Mouse (Mus musculus) kidney, adult 8-10 months (tissue): ENCODE results near the gene Asb15.

Experiments
- DNase-seq, 2 experiments: peaks; one replicate each; pipeline ENCODE4 v3.0.0; 2022

Asb15 gene

GRCm38 (mm10) chr6:24568963-24569362, 41.0 kb downstream of the Asb15 start:
- DNase-seq: no peak

DNA sequence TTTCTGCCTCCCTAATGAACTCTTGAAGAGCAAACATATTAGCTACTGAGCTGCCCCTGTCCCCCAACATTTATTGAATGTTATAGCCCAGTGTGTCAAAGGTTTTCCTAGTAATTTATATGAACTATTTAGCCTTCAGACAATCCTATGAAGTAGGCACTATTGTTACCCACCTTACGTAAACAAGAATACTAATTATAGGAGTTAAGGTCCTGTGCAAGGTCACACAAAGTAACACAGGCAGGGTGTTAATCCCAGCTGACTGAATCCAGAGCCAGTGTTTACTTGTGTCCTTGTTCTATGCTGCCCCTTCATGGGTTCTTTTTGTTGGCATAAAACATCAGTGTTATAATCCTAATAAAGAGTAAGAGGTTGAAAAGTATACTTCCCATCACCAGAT, 41.8 kb downstream of the Asb15 start:
- no peak for DNase-seq

DNA sequence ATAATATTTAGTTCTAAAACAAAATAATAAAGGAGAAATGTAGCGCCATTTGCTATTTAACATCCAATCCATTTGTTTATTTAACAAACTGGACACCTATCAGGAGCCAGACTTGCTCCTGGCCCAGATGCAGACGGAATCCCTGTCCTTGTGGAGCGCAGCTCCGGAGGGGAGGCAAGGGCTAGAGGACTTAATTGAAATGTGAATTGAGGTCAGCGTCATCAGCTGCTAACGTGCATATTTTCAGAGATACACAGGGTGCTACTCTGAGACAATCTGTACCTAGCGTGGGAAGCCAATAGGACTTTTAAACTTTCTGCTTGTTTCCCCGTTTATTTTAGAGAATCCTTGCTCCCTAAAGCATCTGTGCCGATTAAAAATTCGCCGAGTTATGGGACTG, 42.3 kb downstream of the Asb15 start:
- no peak for DNase-seq

- peak in 1 of 2 experiments; percentile 49 for DNase-seq
Observed at GRCm38 (mm10) chr6:24571126-24571525, 43.2 kb downstream of the Asb15 start.

GRCm38 (mm10) chr6:24572431-24572830, 44.5 kb downstream of the Asb15 start:
- DNase-seq: no peak

DNA sequence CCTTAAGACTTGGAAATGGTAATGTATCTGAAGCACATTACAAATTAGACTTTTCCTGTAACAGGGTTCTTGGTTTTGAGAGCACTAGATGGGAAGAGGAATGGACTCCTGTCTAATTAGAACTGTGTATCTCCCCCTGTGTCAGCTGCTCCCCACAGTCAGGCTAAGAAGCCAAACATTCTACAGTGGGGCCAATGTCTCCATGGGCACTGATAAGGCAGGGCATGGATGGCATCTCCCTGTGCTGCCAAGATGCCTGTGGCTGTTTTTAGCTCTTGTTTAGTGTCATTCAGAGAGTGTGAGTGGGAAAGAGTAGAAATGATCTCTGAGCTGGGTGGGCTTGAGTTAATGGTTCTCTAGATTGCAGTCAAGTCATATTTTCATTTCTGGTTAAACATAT, 45.4 kb downstream of the Asb15 start:
- DNase-seq: no peak

GRCm38 (mm10) chr6:24583456-24583855, 55.5 kb downstream of the Asb15 start:
- no peak for DNase-seq

DNA sequence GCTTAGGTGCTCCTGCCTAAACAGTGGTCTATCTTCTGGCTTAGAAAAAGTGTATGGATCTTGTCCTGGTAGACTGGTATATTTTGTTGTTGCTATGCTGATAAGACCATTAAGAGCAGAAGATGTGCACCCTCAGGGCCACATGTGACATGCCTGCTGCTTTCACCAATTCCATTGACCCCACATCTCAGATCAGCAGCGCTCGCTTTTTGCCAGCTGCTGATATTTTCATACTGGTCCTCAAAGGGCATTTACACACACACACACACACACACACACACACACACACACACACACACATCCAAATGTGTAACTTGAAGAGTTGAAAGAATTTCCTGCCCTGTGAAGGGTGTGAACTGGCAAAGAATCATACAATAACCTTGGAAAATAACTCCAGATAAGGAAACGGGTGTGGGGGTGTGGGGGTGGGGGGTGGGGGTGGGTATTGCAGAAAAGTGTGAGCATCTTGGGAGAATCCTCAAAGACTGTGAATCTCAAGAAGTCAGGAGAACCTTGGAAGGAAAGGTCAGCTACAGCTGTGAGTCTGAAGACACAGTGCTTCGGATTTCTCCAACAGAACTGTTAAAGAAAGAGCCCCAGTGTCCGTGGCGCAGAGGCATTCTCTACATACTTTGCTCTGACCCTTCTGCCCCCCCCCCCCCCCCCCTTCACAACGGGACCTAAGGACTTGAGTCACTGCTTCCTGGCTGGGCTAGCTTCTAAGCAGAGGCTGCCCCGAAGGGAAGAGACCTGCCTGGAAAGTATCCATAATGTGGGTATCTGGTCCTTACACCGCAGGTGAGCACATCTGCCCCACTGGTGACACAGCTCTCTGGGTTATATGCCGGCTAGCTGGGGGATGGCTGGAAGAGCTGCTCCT, 57.7 kb downstream of the Asb15 start:
- no peak for DNase-seq

- peak; percentile 49 to 59 for DNase-seq
Observed at GRCm38 (mm10) chr6:24586885-24587284, 58.9 kb downstream of the Asb15 start.

- no peak for DNase-seq
Observed at GRCm38 (mm10) chr6:24590282-24590681, 62.3 kb downstream of the Asb15 start.

GRCm38 (mm10) chr6:24591525-24592218, 63.7 kb downstream of the Asb15 start:
- DNase-seq: no peak

- DNase-seq: no peak
Observed at GRCm38 (mm10) chr6:24597500-24597899, 69.6 kb downstream of the Asb15 start, which contains the start of gene Lmod2. Lmod2 (plus strand) TSS chr6:24597762.

DNA sequence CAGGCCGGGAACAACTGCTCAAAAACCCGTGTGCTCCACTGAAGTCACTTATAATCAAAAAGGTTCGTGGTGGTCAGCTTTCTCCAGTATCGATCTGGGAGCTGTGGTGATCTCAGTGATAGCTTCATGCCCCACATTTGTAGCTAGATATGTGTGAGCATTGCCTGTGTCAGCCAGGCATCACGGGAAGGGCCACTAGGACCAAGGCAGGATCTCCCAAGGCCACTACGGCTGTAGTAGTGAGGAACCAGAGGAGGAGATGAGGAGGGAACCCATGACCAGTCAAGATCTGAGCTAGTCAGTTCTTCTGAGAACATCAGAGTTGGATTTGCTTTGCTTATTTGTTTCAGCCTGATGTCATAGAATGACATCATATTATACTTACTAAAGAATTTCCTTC, 71.2 kb downstream of the Asb15 start:
- no peak for DNase-seq

DNA sequence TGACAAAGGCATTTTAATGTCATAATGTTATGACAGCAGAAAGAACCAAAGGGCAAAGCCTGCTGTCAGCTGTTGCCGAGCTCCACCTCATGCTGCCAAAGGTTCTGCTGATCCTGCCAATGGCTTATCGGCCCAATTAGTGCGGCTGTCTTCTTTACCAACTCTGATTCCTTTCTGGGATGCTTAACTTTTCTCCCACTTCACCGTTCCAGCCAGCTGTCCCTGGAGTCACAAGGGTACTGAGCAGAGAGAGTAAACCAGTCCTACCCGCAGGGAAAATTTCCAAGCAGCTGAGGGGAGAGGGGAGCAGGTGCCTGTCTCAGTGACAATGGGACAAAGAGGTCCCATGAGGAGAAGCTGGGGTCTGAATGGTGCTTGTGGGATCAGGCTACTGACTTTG, 71.7 kb downstream of the Asb15 start:
- DNase-seq: no peak

GRCm38 (mm10) chr6:24600134-24600533, 72.2 kb downstream of the Asb15 start:
- DNase-seq: no peak

DNA sequence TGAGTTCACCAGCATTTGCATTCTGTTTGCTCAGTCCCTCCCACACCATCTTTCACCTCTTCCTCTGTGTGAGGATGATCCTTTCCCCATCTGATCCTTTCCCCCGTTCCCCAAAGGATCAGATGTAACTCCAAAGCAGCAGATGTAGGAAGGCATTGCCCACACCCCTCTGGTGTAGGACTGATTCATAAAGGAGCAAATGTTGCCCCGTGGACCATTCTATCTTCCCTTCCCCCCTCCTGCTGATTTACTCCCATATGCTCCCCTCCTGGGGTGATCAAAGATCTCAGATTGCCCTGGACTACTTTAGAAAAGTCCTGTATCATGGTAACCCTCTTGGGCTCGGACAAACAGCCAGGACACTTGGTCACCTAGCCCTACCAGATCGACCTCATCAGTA, 72.8 kb downstream of the Asb15 start:
- DNase-seq: no peak

DNA sequence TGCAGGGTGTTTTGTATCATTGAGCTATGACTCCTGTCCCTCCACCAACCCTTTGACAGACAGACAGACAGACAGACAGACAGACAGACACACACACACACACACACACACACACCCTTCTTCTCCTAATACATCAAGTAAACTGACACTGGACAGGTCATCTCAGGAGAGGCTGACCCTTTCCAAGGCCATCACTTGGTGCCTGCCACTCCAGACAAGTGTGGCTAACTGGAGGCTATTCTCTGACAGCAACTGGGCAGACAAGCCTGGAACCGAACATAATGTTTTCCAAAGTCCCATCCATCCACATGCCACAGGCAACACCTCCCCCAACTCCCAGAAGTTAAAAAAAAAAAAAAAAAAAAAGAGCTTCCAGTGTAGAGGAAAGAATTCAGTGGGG, 73.7 kb downstream of the Asb15 start:
- no peak for DNase-seq

DNA sequence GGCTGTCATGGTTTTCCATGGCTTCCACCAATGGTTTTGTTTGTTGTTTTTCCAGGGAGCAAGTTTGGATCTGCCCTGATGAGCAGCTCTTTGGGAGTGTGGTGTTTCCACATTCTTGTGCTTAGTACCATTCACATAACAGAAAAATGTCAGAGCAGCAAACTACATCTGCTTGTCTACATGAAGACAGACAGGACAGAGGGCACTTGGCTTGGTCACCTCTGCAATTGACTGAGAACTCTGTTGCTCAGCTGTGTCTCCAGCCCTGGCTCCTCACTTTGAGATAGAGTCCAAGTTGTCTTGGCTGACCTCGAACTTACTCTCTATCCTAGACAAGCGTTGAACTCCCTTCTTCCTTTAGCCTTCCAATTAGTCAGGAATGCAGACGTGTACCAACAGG, 74.4 kb downstream of the Asb15 start:
- no peak for DNase-seq

- DNase-seq: no peak
Observed at GRCm38 (mm10) chr6:24602993-24603392, 75.0 kb downstream of the Asb15 start.

GRCm38 (mm10) chr6:24604289-24604688, 76.3 kb downstream of the Asb15 start:
- no peak for DNase-seq

DNA sequence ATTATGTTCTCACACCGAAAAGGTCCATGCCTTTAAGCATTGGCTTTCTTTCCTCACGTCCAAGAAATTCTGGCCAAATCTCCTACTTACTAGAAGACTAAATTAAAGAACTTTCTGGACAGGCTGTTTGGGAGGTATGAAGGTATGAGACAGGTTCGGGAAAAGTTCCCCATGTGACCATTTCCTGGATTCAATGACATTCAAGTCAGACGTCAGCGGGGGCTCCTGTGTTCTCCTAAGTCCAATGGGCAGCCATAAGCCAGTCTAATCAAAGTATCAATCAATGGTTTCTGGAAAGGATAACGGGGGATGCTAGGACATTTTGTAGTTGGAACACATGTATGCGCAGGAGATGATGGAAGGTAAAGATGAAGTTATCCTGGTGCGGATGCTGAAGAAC, 77.7 kb downstream of the Asb15 start:
- DNase-seq: no peak

DNA sequence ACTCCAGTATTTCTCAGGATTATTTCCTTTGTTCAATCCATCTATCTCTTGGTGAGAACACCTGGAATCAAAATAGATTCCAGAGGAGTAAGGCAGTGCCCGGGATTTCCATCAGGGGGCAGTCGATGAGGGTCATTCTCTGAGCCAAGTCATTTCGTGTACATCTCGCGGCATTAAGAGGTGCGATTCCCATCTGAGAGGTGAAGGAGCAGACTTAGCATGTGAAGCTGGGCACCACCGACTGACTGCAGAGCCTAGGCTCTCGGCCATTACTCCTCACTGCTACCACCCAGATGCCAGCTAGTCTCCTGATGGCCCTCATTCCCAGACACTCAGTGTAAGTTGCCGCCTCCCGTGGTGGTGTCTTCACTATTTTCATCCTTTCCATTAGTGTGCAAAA, 78.6 kb downstream of the Asb15 start:
- no peak for DNase-seq

DNA sequence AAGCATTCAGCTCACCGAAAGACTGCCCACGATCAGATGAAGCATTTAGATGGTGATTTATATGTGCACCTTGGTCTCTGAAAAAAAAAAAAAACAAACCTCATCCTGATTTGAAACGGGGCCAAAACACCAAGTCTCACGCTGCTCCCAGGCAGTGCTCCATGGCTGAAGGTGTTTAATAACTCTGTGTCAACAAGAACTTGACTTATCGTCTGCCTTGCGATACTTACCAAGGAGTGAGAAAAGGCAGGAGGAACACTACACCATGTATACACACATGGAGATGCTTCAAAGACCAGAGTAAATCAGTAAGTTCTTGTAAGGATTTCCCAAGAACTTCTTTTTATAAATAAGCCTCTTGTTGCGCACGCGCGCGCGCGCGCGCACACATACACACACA, 79.6 kb downstream of the Asb15 start:
- no peak for DNase-seq

DNA sequence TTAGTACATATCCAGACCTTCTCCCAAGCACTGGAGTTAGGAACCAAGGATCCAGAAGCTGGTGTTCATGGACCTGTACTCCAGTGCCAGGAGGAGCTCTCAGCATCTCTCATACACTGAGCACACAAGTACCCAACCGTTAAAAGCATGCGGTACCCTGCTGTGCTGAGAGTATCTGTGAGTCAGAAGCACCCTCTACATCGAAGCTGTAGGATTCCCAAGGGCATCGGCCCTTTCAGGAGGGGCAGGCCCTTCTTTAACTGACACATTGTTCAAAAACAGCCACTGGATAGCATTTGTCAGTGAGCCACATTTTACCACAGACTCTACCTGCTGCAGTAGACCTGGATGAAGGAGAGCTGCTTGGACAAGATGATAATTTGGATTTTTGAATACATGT, 80.2 kb downstream of the Asb15 start:
- no peak for DNase-seq
